Mouse (Mus musculus): ENCODE data around the gene Sohlh1.

GRCm38 (mm10) chr2:25811711-25812110, 35.3 kb downstream of the Sohlh1 start:
- TF ChIP-seq CTCF (IDR thresholded peaks at IDR 0.05; ENCODE audit: low read depth, low read length): no peak
- TF ChIP-seq POLR2A (IDR thresholded peaks at IDR 0.05; ENCODE audit: insufficient read depth, low read length): no peak

Measured in ES-Bruce4 (cell line).